Mouse (Mus musculus) hindbrain, embryonic 15.5 days (tissue): ENCODE measurements around the gene Stat6. TPM values are rescaled to one million over a fixed set of nuclear protein-coding genes. Genes with fewer than 3 reads are reported as not detected.

ENCODE experiments used
- ATAC-seq: fragments of 200-750 bp; cut with Nextera tagmentation; 2 replicates; pipeline ENCODE4 v1.8.0; 2017; ENCODE audit warnings: low read depth, moderate number of reproducible peaks, moderate TSS enrichment; ENCODE audit not compliant: low FRiP score
- H3K27ac ChIP-seq: fragments of 300-500 bp; sonication (generic); replicated peaks from 2 replicates; pipeline ENCODE4 v1.5.1; 2015; ENCODE audit warnings: mild to moderate bottlenecking, inconsistent platforms
- H3K27me3 ChIP-seq: fragments of 300-500 bp; sonication (generic); 2 replicates; pipeline ENCODE4 v1.6.1; 2015; ENCODE audit warnings: control low read depth, inconsistent platforms
- H3K36me3 ChIP-seq: fragments of 300-500 bp; sonication (generic); 2 replicates; pipeline ENCODE4 v1.6.1; 2015; ENCODE audit warnings: control low read depth, inconsistent platforms
- H3K4me1 ChIP-seq: fragments of 300-500 bp; sonication (generic); replicated peaks from 2 replicates; pipeline ENCODE4 v1.6.1; 2015; ENCODE audit warnings: control low read depth, inconsistent platforms
- H3K4me2 ChIP-seq: fragments of 300-500 bp; sonication (generic); 2 replicates; pipeline ENCODE4 v1.6.1; 2015; ENCODE audit warnings: moderate library complexity, mild to moderate bottlenecking, inconsistent platforms
- H3K4me3 ChIP-seq: fragments of 300-500 bp; sonication (generic); 2 replicates; pipeline ENCODE4 v1.5.1; 2015; ENCODE audit warnings: mild to moderate bottlenecking, inconsistent platforms
- H3K9ac ChIP-seq: fragments of 300-500 bp; sonication (generic); 2 replicates; pipeline ENCODE4 v1.6.1; 2015; ENCODE audit warnings: inconsistent platforms
- H3K9me3 ChIP-seq: fragments of 300-500 bp; sonication (generic); 2 replicates; pipeline ENCODE4 v1.6.1; 2016; ENCODE audit warnings: control low read depth, inconsistent platforms
- WGBS: fragments of 180-500 bp; shearing (Covaris S2); methylation state at CpG from one replicate; pipeline ENCODE4 v1.1.7; 2015; 5-methylcytosine and 5-hydroxymethylcytosine counted together
- polyA plus RNA-seq: library from polyadenylated mRNA; unstranded; fragments of >200 nt; fragmentation: Nextera tagmentation; extraction: Ambion mirVana; gene quantifications from 2 replicates; pipeline ENCODE4 v1.2.1, GENCODE M21; 2015

The Stat6 gene
- polyA plus RNA-seq, 1 experiment from 2014 or later = 6.2 TPM

DNA sequence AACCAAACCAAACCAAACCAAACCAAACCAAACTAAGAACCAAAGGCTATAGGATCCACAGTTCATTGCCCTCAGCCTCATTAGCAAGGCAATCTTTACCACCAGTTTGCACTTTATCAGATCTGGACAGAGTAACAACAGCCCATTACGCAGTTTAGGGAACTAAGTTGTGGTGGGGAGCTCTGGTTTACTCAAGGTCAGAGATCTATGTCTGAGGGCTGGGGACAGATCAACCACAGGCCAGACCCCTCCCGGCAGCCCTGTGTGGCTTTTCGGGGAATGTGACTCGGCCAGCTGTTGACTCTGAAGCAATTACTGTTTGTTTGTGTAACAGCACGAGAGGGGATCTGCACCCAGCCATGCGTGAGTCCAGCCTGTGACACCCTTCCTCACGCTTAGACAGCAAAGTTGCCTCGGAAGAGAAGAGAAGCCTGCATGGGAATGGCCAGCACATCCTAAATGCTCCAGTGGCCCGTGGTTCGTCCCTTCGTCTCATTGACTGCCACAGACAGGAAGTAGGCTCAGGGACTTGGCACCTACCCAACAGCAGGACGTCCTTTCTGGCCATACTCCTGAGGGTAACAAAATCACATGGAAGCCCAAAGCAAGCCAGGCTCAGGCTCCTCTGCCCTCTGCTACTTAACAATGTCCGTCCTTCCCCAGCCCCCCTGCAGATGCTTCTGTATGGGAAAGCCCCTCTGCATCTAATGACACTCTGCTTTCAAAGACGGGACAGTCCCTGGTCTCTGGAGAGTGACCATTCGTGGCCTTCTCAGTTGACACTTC, 38.1 kb upstream of the Stat6 start:
- peaks cover 5% of the 10 kb centered on the region; the same call in 1 of the 2 replicates for H3K4me1 ChIP-seq
- WGBS = 67% methylated on average over 15 of the region's 15 CpGs
- H3K9me3 ChIP-seq = no peaks in the 10 kb centered on the region
- no peak overlapping the region for H3K9ac ChIP-seq
- peaks cover 77% of the 10 kb centered on the region for H3K36me3 ChIP-seq
- H3K27ac ChIP-seq = no peak overlapping the region
- no peak overlapping the region for H3K4me3 ChIP-seq
- ATAC-seq = no peak
- no peaks in the 10 kb centered on the region for H3K27me3 ChIP-seq
- no peak overlapping the region for H3K4me2 ChIP-seq

DNA sequence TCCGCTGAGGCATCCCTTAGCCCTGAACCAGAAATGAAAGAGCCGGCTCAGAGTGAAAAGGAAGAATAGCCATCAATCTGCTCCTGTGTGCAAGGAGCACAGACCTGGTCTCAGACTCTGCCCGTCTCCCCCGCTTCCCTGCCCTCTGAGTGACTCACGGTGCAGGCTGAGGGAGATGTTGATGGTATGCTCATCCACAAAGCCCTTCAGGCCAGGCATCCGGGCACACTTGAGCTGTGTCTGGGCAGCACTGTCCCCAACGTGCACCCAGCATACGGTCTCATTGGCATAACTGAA, 37.6 kb upstream of the Stat6 start:
- no peak for ATAC-seq
- Histone ChIP-seq H3K9ac (no peak overlapping the region), H3K4me3 (no peak overlapping the region), H3K36me3 (peaks cover 80% of the 10 kb centered on the region), H3K4me2 (no peak overlapping the region), H3K9me3 (no peaks in the 10 kb centered on the region), H3K4me1 (no peaks in the 10 kb centered on the region), H3K27ac (no peak overlapping the region), H3K27me3 (no peaks in the 10 kb centered on the region)
- WGBS = 87% methylated on average over 8 of the region's 8 CpGs

DNA sequence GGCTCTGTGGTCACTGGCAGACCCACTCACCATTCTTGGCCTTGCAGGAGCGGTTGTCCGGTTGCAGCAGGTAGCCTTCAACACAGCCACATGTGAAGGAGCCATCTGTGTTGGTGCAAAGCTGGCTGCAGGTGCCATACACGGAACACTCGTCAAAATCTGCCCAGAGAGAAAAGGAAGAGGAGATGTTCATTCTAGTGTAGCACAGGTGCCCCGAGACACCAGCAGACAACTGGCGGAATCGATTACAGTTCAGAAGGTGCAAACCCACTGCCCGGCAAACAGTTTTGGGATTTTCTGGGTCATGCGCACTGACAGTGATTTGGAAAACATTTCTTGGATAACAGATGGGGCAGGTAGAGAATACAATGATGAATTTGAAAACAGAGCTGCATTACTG, 37.0 kb upstream of the Stat6 start:
- no peak overlapping the region for H3K9ac ChIP-seq
- no peak overlapping the region for H3K4me2 ChIP-seq
- no peaks in the 10 kb centered on the region for H3K4me1 ChIP-seq
- no peaks in the 10 kb centered on the region for H3K9me3 ChIP-seq
- 93% methylated on average over 9 of the region's 9 CpGs for WGBS
- H3K27me3 ChIP-seq = no peaks in the 10 kb centered on the region
- no peak for ATAC-seq
- H3K27ac ChIP-seq = no peak overlapping the region
- H3K4me3 ChIP-seq = no peak overlapping the region
- H3K36me3 ChIP-seq = peaks cover 81% of the 10 kb centered on the region

DNA sequence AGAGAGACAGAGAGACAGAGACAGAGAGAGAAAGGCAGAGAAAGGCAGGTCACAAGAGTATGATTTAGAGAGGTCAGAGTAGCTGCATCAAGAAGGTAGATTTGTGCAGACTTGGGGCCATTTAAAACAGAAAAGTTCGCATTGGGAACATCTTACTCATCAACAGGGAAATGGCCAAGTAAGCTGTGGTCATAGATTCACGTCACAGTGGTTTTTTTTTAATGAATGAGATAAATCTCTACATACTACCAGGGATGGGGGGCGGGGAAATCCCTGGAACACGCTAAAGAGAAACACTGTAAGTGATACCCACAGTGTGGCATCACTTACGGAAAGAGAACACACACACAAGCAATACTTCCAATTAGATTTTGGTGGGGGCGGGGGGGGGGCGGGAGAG, 35.7 kb upstream of the Stat6 start:
- Histone ChIP-seq H3K27me3 (no peaks in the 10 kb centered on the region), H3K4me1 (no peaks in the 10 kb centered on the region), H3K4me2 (no peak overlapping the region), H3K4me3 (no peak overlapping the region), H3K36me3 (peaks cover 80% of the 10 kb centered on the region), H3K9me3 (no peaks in the 10 kb centered on the region), H3K27ac (no peak overlapping the region), H3K9ac (no peak overlapping the region)
- 92% methylated on average over 7 of the region's 7 CpGs for WGBS
- ATAC-seq = no peak

DNA sequence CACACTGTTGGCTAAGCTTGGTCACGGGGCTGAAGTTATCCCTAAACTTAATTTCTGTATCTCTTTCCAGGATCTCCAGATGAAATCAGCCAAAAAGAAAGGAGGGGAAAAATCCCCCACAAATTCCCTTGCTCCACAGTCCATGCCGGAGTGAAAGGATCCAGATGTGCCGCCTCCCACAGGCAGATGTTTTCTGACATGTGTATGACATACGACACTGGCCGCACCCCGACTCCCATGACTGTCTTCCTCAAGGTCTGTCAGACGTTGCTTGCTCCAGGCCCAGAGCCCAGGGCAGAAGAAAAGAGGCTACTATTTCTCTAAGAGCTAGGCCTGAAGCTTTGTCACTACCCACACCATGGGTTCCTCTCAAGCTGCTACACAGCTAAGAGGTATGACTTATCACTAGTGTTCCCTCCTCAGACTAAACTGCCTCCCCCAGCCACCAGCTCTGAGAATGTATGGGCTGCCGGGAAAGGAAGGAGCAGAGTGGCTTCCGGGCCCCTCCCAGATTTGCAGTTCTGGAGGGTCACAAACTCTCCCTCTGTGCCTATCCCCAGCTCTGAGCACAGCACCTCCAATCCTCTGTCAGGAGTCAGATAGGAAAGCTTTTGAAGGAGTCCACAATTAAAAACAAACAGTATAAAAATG, 33.2 kb upstream of the Stat6 start:
- H3K4me1 ChIP-seq = peaks cover 11% of the 10 kb centered on the region
- no peak for ATAC-seq
- no peaks in the 10 kb centered on the region for H3K9me3 ChIP-seq
- H3K36me3 ChIP-seq = peaks cover 70% of the 10 kb centered on the region
- 81% methylated on average over 9 of the region's 9 CpGs for WGBS
- no peak overlapping the region for H3K4me3 ChIP-seq
- H3K27me3 ChIP-seq = no peaks in the 10 kb centered on the region
- no peak overlapping the region for H3K9ac ChIP-seq
- H3K27ac ChIP-seq = no peak overlapping the region
- H3K4me2 ChIP-seq = no peak overlapping the region

DNA sequence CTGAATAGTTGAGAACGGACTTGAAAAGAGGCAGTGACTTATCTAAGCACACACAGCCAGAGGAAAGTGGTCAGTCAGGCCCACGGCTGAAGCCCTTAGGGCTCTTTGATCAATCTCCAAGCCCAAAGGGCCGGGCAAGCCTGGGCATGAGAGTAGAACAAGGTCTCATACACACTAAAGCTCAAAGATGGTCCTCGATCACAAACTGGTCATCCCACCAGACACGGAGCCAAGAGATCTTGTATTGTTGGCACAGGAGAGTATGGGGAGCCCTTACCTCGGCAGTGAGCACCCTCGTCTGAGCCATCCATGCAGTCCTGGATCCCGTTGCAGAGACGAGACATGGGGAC, 32.7 kb upstream of the Stat6 start:
- no peaks in the 10 kb centered on the region for H3K27me3 ChIP-seq
- 91% methylated on average over 9 of the region's 9 CpGs for WGBS
- no peak overlapping the region for H3K4me2 ChIP-seq
- no peak for ATAC-seq
- H3K36me3 ChIP-seq = peaks cover 65% of the 10 kb centered on the region
- H3K4me1 ChIP-seq = peaks cover 16% of the 10 kb centered on the region
- H3K27ac ChIP-seq = no peak overlapping the region
- no peak overlapping the region for H3K4me3 ChIP-seq
- H3K9ac ChIP-seq = no peak overlapping the region
- H3K9me3 ChIP-seq = no peaks in the 10 kb centered on the region

DNA sequence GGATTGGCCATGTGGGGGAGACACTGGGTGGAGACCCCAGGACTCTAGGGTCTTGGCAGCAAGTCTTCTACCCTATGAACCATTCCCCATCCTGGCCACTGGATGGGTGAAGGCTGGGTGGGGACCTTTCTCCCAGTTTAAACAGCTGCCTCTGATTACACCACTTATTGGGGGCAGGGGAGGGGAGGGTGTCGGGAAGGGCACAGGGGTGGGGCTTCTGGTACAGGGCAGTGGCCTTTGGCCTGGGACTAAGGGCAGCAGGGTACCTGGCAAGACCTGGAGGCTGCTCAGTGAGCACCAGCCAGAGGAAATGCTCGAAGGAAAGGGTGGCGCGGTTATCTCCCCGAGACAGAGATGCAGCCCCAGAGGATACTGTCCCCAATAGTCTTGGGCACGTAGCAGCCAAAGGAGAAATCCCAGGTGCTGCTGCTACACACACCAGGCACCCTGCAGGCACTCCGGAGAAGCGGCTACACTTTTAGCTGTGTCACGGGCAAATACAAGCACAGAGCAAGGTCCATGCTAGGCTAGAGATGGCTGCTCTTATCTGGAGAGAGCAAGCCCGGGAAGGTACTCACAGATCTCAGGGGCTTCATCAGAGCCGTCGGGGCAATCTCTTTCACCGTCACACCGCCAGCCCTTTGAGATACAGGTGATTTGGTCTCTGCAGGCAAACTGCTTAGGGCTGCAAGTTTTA, 30.6 kb upstream of the Stat6 start:
- Histone ChIP-seq H3K36me3 (peaks cover 44% of the 10 kb centered on the region), H3K4me3 (no peak overlapping the region), H3K9me3 (no peaks in the 10 kb centered on the region), H3K4me1 (peaks cover 37% of the 10 kb centered on the region), H3K9ac (no peak overlapping the region), H3K27me3 (no peaks in the 10 kb centered on the region), H3K27ac (no peak overlapping the region), H3K4me2 (no peak overlapping the region)
- no peak for ATAC-seq
- WGBS = 92% methylated on average over 14 of the region's 14 CpGs

DNA sequence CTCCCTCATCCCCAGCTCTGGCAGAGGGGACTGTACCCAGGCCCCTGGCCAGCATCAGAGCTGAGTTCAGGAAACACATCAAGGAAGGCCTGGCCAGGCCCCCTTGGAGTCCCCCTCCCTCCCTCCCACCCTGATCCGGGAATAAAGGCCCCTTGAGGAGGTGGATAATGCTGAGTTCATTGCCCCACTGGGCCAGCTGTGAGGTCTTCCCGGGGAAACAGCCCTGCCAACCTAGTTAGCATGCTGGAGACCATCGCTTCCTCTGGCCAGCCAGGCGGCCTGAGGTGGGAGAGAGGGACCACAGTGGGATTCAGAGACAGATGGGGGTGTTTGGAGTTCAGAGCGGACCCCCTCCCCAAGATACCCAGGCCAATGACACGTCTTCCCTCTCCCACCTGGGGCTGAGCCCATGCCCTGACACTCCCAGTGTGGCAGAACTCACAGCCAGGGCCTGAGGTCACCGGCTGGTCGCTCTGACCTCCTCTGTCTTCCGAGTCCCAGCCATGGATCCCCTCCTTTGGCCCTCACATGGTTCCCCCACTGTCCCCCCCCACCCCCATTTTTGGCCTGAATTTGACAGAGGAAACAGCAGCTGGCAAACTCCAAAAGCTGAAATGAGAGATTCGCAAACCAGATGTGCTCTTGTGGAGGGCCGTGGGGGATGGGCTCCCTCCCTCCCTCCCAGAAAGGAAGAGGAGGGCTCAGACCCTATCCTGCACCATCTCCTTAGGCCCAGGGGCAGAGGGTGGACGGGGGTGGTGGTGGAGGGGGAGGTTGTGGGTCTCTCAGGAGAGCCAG, 28.4 kb upstream of the Stat6 start:
- Histone ChIP-seq H3K4me1 (peaks cover 60% of the 10 kb centered on the region), H3K27ac (peak overlapping the region; percentile 77), H3K4me2 (peak overlapping the region; percentile 30), H3K9ac (no peak overlapping the region), H3K4me3 (no peak overlapping the region), H3K36me3 (peaks cover 30% of the 10 kb centered on the region), H3K27me3 (no peaks in the 10 kb centered on the region), H3K9me3 (no peaks in the 10 kb centered on the region)
- WGBS = 23% methylated on average over 12 of the region's 12 CpGs
- peak; percentile 60 for ATAC-seq

DNA sequence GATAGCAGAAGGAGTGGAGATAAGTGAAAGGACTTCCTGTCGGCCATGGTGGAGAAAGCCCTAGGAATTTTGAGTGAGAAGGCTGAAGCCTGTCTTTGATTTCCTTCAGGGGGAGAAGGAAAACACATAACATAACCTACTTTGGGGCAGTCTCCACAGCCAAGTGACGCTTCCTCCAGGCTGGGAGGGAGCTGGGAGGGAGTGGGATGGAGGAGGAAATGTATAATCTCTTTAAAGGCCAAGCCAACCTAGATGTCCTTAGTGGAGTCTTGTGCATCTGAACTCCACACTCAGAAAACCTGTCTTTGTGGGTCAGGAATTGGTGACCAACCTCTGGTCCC, 27.8 kb upstream of the Stat6 start:
- no peaks in the 10 kb centered on the region for H3K27me3 ChIP-seq
- H3K9me3 ChIP-seq = no peaks in the 10 kb centered on the region
- no peak overlapping the region for H3K9ac ChIP-seq
- peaks cover 24% of the 10 kb centered on the region for H3K36me3 ChIP-seq
- ATAC-seq = no peak
- H3K4me3 ChIP-seq = no peak overlapping the region
- H3K27ac ChIP-seq = peak overlapping the region; percentile 77
- 35% methylated on average over 2 of the region's 2 CpGs for WGBS
- H3K4me2 ChIP-seq = 0 out of 2 replicates have a peak overlapping the region, but pooled peaks have one; percentile 4
- H3K4me1 ChIP-seq = peaks cover 62% of the 10 kb centered on the region

DNA sequence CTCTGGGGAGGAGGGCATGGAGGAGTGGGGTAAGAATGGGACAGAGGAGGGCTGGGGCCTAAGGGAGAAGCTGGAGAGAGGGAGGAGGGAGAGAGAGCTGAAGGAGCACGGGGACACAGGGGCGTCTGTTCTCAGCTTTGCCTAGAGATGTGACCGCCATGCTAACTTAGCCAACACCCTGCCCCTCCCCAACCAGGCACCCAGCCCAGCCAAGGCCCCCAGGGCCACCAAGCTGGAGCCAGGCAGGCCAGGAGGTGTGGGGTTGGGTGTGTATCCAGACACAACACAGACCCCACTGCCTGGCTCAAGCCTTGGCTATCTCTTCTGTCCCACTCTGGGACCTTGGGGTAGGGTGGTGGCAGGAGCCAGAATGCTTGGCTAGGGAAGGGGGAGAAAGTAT, 27.2 kb upstream of the Stat6 start:
- peak overlapping the region; percentile 77 for H3K27ac ChIP-seq
- peaks cover 18% of the 10 kb centered on the region for H3K36me3 ChIP-seq
- 42% methylated on average over 3 of the region's 3 CpGs for WGBS
- H3K4me3 ChIP-seq = no peak overlapping the region
- no peaks in the 10 kb centered on the region for H3K9me3 ChIP-seq
- no peaks in the 10 kb centered on the region for H3K27me3 ChIP-seq
- peaks cover 62% of the 10 kb centered on the region for H3K4me1 ChIP-seq
- 0 out of 2 replicates have a peak overlapping the region, but pooled peaks have one; percentile 10 for H3K4me2 ChIP-seq
- no peak for ATAC-seq
- 0 out of 2 replicates have a peak overlapping the region, but pooled peaks have one; percentile 5 for H3K9ac ChIP-seq

DNA sequence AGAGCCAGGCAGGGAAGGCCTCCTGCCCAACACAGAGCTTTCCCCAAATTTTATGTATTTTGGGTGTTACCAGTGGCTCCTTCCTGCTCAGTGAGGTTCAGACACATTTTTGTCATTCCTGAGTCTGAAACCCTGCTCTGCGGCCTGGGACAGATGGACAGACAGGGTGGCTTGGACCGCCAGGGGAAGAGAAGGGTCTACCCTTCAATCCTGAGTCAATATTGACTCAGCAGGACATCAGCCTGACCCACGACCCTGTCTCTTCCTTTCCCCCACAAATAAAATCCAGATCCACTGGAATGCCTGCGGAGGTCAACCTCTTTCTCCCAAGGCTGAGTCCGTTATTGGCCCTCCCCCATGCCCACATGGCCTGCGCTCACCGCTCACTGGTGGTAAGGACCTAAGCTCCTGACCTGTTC, 26.5 kb upstream of the Stat6 start:
- Histone ChIP-seq H3K27me3 (no peaks in the 10 kb centered on the region), H3K9me3 (no peaks in the 10 kb centered on the region), H3K9ac (0 out of 2 replicates have a peak overlapping the region, but pooled peaks have one; percentile 5), H3K4me1 (peaks cover 62% of the 10 kb centered on the region), H3K27ac (peak overlapping the region; percentile 77), H3K4me2 (0 out of 2 replicates have a peak overlapping the region, but pooled peaks have one; percentile 10), H3K36me3 (peaks cover 14% of the 10 kb centered on the region), H3K4me3 (no peak overlapping the region)
- 56% methylated on average over 7 of the region's 7 CpGs for WGBS
- no peak for ATAC-seq

DNA sequence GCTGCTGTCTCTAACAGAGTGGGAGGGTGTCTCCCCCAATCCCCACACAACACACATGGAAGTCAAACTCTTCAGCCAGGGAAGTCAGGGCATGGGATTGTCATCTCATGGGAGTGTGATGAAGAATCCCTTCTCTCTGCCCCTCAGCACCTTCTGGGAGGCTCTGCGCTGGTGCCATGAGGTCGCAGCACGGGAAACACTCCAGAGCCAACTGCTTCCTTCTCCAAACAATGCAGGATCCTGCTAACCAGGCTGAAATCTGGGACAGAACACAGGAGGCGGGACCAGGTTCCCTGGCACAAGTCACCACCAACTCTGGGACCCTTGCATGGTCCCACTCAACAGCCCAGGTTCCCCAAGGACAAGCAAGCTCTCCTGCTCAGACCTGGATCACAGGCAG, 25.5 kb upstream of the Stat6 start:
- Histone ChIP-seq H3K9ac (peak overlapping the region; percentile 19; the same call in 1 of the 2 replicates), H3K27ac (no peak overlapping the region)
- WGBS = 62% methylated on average over 4 of the region's 4 CpGs

More for the DNA sequence above, 25.5 kb upstream of the Stat6 start:
- Histone ChIP-seq H3K27me3 (no peaks in the 10 kb centered on the region), H3K4me2 (peak overlapping the region; percentile 87), H3K4me3 (no peak overlapping the region), H3K36me3 (peaks cover 4% of the 10 kb centered on the region), H3K4me1 (peaks cover 62% of the 10 kb centered on the region), H3K9me3 (no peaks in the 10 kb centered on the region)
- no peak for ATAC-seq
